Mouse (Mus musculus) kidney, embryonic 16.5 days (tissue): ENCODE measurements around the gene Dhx32. TPM values are rescaled to one million over a fixed set of nuclear protein-coding genes. Genes with fewer than 3 reads are reported as not detected.

Experiments used
- ATAC-seq: fragments of 200-750 bp; cut with Nextera tagmentation; 2 replicates; pipeline ENCODE4 v1.8.0; 2017; ENCODE audit warnings: moderate TSS enrichment; ENCODE audit not compliant: low FRiP score, low TSS enrichment
- H3K27ac ChIP-seq: fragments of 300-500 bp; sonication (generic); 2 replicates; pipeline ENCODE4 v1.5.1; 2014; ENCODE audit warnings: low read length
- H3K27me3 ChIP-seq: fragments of 300-500 bp; sonication (generic); 2 replicates; pipeline ENCODE4 v1.6.1; 2014; ENCODE audit warnings: low read length, control low read depth, mixed read lengths; ENCODE audit not compliant: insufficient read depth
- H3K36me3 ChIP-seq: fragments of 300-500 bp; sonication (generic); 2 replicates; pipeline ENCODE4 v1.6.1; 2014; ENCODE audit warnings: low read length, control low read depth, mixed read lengths; ENCODE audit not compliant: insufficient read depth
- H3K4me1 ChIP-seq: fragments of 300-500 bp; sonication (generic); 2 replicates; pipeline ENCODE4 v1.6.1; 2014; ENCODE audit warnings: low read length, control low read depth, mixed read lengths; ENCODE audit not compliant: insufficient read depth
- H3K4me2 ChIP-seq: fragments of 300-500 bp; sonication (generic); replicated peaks from 2 replicates; pipeline ENCODE4 v1.6.1; 2014; ENCODE audit warnings: low read depth, low read length
- H3K4me3 ChIP-seq: fragments of 300-500 bp; sonication (generic); 2 replicates; pipeline ENCODE4 v1.5.1; 2014; ENCODE audit warnings: mild to moderate bottlenecking, low read length
- H3K9ac ChIP-seq: fragments of 300-500 bp; sonication (generic); replicated peaks from 2 replicates; pipeline ENCODE4 v1.6.1; 2014; ENCODE audit warnings: low read length
- H3K9me3 ChIP-seq: fragments of 300-500 bp; sonication (generic); 2 replicates; pipeline ENCODE4 v1.6.1; 2016; ENCODE audit warnings: low read length, control low read depth
- WGBS: fragments of 180-500 bp; shearing (Covaris S2); extraction: QIAGEN DNeasy Blood & Tissue Kit; methylation state at CpG from one replicate; pipeline ENCODE4 v1.1.7; 2014; 5-methylcytosine and 5-hydroxymethylcytosine counted together
- polyA plus RNA-seq: library from polyadenylated mRNA; unstranded; fragments of >200 nt; fragmentation: Nextera tagmentation; extraction: Ambion mirVana; gene quantifications from 2 replicates; pipeline ENCODE4 v1.2.1, GENCODE M21; 2015

Gene Dhx32
- polyA plus RNA-seq, 1 experiment from 2014 or later, result 24.2 TPM

GRCm38 (mm10) chr7:133794720-133795119 lies 12.2 kb upstream of the Dhx32 start:
- no peak for ATAC-seq
- no peak overlapping the region for H3K27ac ChIP-seq
- 0 out of 2 replicates have a peak, but pooled peaks cover 5% of the 10 kb centered on the region for H3K4me1 ChIP-seq
- no peak overlapping the region for H3K9ac ChIP-seq
- no peaks in the 10 kb centered on the region for H3K27me3 ChIP-seq
- no peaks in the 10 kb centered on the region for H3K9me3 ChIP-seq
- H3K36me3 ChIP-seq, result no peaks in the 10 kb centered on the region
- no peak overlapping the region for H3K4me3 ChIP-seq
- 84% methylated on average over 2 of the region's 2 CpGs for WGBS
- H3K4me2 ChIP-seq, result no peak overlapping the region

DNA sequence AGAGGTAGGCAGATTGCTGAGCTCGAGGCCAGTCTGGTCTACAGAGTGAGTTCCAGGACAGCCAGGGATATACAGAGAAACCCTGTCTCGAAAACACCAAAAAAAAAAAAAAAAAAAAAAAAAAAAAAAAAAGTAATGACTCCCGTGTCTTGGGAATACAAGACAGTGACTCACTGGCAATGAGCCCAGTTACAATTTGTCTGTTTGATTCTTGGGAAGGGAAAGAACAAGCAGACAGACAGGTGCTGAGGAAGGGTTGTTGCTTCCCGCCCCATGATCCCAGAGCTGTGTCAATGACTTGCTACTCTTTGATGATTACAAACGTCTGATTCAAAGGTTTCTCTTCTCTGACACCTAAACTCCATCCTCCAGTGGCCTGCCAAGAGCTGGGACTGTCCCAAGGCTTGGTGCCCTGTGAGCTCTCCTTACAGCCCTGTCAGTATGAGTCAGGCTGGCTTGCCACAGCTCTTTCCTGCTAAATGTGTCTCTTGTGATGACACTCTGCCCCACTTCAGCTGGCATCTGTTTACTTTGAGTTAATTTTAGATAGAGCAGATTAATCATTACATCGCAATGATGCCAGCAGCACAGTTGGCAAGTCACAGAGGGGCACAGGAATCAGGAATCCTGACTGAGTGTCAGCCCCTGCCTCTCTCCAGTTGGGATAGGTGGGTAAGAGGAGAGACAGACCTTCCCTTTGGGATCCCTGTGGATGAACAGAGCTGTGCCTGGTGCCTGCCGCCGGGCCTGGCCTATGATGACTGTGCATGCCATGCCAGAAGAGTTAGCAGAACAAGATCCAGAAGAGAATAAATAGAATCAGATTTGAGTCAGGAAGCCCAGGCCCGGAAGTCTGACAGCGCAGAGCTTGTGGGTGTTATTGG lies 11.0 kb upstream of the Dhx32 start:
- Histone ChIP-seq H3K4me2 (no peak overlapping the region), H3K27me3 (no peaks in the 10 kb centered on the region), H3K27ac (0 out of 2 replicates have a peak overlapping the region, but pooled peaks have one; percentile 7), H3K9ac (no peak overlapping the region), H3K4me3 (no peak overlapping the region), H3K36me3 (no peaks in the 10 kb centered on the region), H3K9me3 (no peaks in the 10 kb centered on the region), H3K4me1 (0 out of 2 replicates have a peak, but pooled peaks cover 5% of the 10 kb centered on the region)
- peak; percentile 83 for ATAC-seq
- WGBS, result 47% methylated on average over 10 of the region's 10 CpGs

GRCm38 (mm10) chr7:133792771-133793170 lies 10.2 kb upstream of the Dhx32 start:
- Histone ChIP-seq H3K27ac (no peak overlapping the region), H3K9me3 (no peaks in the 10 kb centered on the region), H3K9ac (no peak overlapping the region), H3K4me3 (no peak overlapping the region), H3K4me2 (no peak overlapping the region), H3K36me3 (no peaks in the 10 kb centered on the region), H3K4me1 (0 out of 2 replicates have a peak, but pooled peaks cover 5% of the 10 kb centered on the region), H3K27me3 (no peaks in the 10 kb centered on the region)
- WGBS, result 15% methylated on average over 1 of the region's 1 CpGs
- no peak for ATAC-seq

- H3K36me3 ChIP-seq, result no peaks in the 10 kb centered on the region
- 84% methylated on average over 4 of the region's 4 CpGs for WGBS
- 0 out of 2 replicates have a peak, but pooled peaks cover 5% of the 10 kb centered on the region for H3K4me1 ChIP-seq
- no peak overlapping the region for H3K4me3 ChIP-seq
- no peaks in the 10 kb centered on the region for H3K27me3 ChIP-seq
- no peak for ATAC-seq
- no peak overlapping the region for H3K4me2 ChIP-seq
- no peak overlapping the region for H3K9ac ChIP-seq
- H3K27ac ChIP-seq, result no peak overlapping the region
- no peaks in the 10 kb centered on the region for H3K9me3 ChIP-seq
Measured at GRCm38 (mm10) chr7:133790608-133791229, 8.2 kb upstream of the Dhx32 start.

- H3K36me3 ChIP-seq, result no peaks in the 10 kb centered on the region
- 0 out of 2 replicates have a peak, but pooled peaks cover 5% of the 10 kb centered on the region for H3K4me1 ChIP-seq
- H3K27ac ChIP-seq, result no peak overlapping the region
- H3K4me3 ChIP-seq, result no peak overlapping the region
- ATAC-seq, result no peak
- no peaks in the 10 kb centered on the region for H3K27me3 ChIP-seq
- 97% methylated on average over 4 of the region's 4 CpGs for WGBS
- no peaks in the 10 kb centered on the region for H3K9me3 ChIP-seq
- H3K4me2 ChIP-seq, result no peak overlapping the region
- H3K9ac ChIP-seq, result no peak overlapping the region
Measured at GRCm38 (mm10) chr7:133790171-133790570, 7.6 kb upstream of the Dhx32 start.

DNA sequence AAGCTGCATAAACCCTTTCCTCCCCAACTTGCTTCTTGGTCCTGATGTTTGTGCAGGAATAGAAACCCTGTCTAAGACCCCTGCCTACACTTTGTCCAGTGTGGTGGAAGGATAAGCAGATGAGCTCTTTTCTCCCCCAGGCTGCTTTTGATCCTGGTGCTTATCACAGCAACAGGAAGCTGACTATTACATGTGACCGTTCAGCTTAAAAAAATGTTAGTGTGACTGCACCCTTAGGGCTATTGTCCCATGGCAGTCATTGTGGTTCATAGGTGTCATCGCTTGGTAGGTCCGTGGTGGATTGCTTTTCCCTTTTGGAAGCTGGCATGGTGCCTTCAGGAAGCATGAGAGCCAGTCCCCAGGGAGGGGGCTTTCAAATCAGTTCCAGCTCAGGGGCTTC lies 5.6 kb upstream of the Dhx32 start:
- H3K27me3 ChIP-seq, result no peaks in the 10 kb centered on the region
- no peak overlapping the region for H3K27ac ChIP-seq
- no peaks in the 10 kb centered on the region for H3K36me3 ChIP-seq
- 70% methylated on average over 3 of the region's 3 CpGs for WGBS
- no peaks in the 10 kb centered on the region for H3K4me1 ChIP-seq
- no peak for ATAC-seq
- no peaks in the 10 kb centered on the region for H3K9me3 ChIP-seq
- H3K4me2 ChIP-seq, result no peak overlapping the region
- no peak overlapping the region for H3K4me3 ChIP-seq
- H3K9ac ChIP-seq, result no peak overlapping the region

- no peak overlapping the region for H3K27ac ChIP-seq
- no peaks in the 10 kb centered on the region for H3K36me3 ChIP-seq
- H3K27me3 ChIP-seq, result no peaks in the 10 kb centered on the region
- no peaks in the 10 kb centered on the region for H3K9me3 ChIP-seq
- no peak overlapping the region for H3K4me3 ChIP-seq
- ATAC-seq, result no peak
- no peak overlapping the region for H3K9ac ChIP-seq
- 83% methylated on average over 6 of the region's 6 CpGs for WGBS
- H3K4me1 ChIP-seq, result no peaks in the 10 kb centered on the region
- H3K4me2 ChIP-seq, result no peak overlapping the region
Measured at GRCm38 (mm10) chr7:133787571-133787970, 5.0 kb upstream of the Dhx32 start.

- Histone ChIP-seq H3K9ac (no peak overlapping the region), H3K27ac (no peak overlapping the region), H3K4me2 (no peak overlapping the region), H3K4me1 (no peaks in the 10 kb centered on the region), H3K9me3 (no peaks in the 10 kb centered on the region), H3K27me3 (peaks cover 4% of the 10 kb centered on the region), H3K4me3 (no peak overlapping the region), H3K36me3 (no peaks in the 10 kb centered on the region)
- no peak for ATAC-seq
- WGBS, result 61% methylated on average over 6 of the region's 6 CpGs
Measured at GRCm38 (mm10) chr7:133781991-133782390, 535 bp downstream of the Dhx32 start.

DNA sequence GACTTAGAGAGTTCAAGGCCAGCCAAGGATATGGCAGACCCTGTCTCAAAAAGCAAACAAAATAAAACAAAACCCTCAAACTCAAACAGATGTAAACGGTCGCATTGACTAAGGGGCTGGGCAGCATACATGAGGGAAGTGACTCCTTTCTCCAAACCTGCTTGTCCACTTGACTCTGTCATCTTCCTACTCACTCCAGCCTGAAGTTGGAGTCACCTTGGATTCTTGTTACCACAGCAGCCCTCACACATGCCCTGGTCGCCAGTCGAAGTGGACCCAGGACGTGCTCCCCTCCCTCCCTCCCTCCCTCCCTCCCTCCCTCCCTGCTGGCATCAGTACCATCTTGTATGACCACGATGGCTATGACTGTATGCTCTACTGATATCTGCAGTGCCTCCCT lies 943 bp downstream of the Dhx32 start:
- Histone ChIP-seq H3K4me2 (no peak overlapping the region), H3K27me3 (peaks cover 4% of the 10 kb centered on the region), H3K4me3 (no peak overlapping the region), H3K36me3 (no peaks in the 10 kb centered on the region), H3K4me1 (no peaks in the 10 kb centered on the region), H3K9ac (no peak overlapping the region), H3K27ac (no peak overlapping the region), H3K9me3 (no peaks in the 10 kb centered on the region)
- ATAC-seq, result no peak
- whole genome bisulfite sequencing, result 59% methylated on average over 6 of the region's 6 CpGs

GRCm38 (mm10) chr7:133776626-133776996 lies 5.9 kb downstream of the Dhx32 start, which contains the start of gene Fank1:
Gene Fank1 (plus strand): TSS chr7:133776861.
- WGBS, result under 1% methylated on average over 41 of the region's 45 CpGs

More at GRCm38 (mm10) chr7:133776626-133776996, 5.9 kb downstream of the Dhx32 start, which contains the start of gene Fank1:
- H3K36me3 ChIP-seq, result no peaks in the 10 kb centered on the region
- peaks cover 12% of the 10 kb centered on the region for H3K27me3 ChIP-seq
- peak within 1 kb of the TSS; percentile 83 for H3K9ac ChIP-seq
- H3K4me1 ChIP-seq, result peaks cover 10% of the 10 kb centered on the region
- H3K9me3 ChIP-seq, result no peaks in the 10 kb centered on the region
- H3K27ac ChIP-seq, result no peak within 1 kb of the TSS
- H3K4me3 ChIP-seq, result peak within 1 kb of the TSS; percentile 83
- H3K4me2 ChIP-seq, result peak within 1 kb of the TSS; percentile 86
- peak; percentile 93 for ATAC-seq
